Mouse (Mus musculus) hindbrain, embryonic 16.5 days (tissue): ENCODE measurements around the gene Tnfrsf11a. TPM values are rescaled to one million over a fixed set of nuclear protein-coding genes. Genes with fewer than 3 reads are reported as not detected.
"Not testable (repeated sequence)": the region's sequence is repeated elsewhere in the genome, so short reads cannot be mapped to it uniquely, and the experiment has no call there.

Source experiments
- ATAC-seq: fragments of 200-750 bp; cut with Nextera tagmentation; 2 replicates; pipeline ENCODE4 v1.8.0; 2017; ENCODE audit warnings: moderate TSS enrichment, moderate library complexity
- H3K27ac ChIP-seq: fragments of 300-500 bp; sonication (generic); 2 replicates; pipeline ENCODE4 v1.5.1; 2014; ENCODE audit warnings: low read depth, mild to moderate bottlenecking, control low read depth, low read length, moderate library complexity
- H3K27me3 ChIP-seq: fragments of 300-500 bp; sonication (generic); replicated peaks from 2 replicates; pipeline ENCODE4 v1.6.1; 2014; ENCODE audit warnings: low read length; ENCODE audit not compliant: control insufficient read depth, insufficient read depth
- H3K36me3 ChIP-seq: fragments of 300-500 bp; sonication (generic); 2 replicates; pipeline ENCODE4 v1.6.1; 2014; ENCODE audit warnings: mild to moderate bottlenecking, low read length, moderate library complexity, mixed read lengths; ENCODE audit not compliant: control insufficient read depth, insufficient read depth
- H3K4me1 ChIP-seq: fragments of 300-500 bp; sonication (generic); 2 replicates; pipeline ENCODE4 v1.6.1; 2014; ENCODE audit warnings: low read depth, low read length; ENCODE audit not compliant: control insufficient read depth, insufficient read depth
- H3K4me2 ChIP-seq: fragments of 300-500 bp; sonication (generic); 2 replicates; pipeline ENCODE4 v1.6.1; 2014; ENCODE audit warnings: mild to moderate bottlenecking, low read length, control low read depth, moderate library complexity
- H3K4me3 ChIP-seq: fragments of 300-500 bp; sonication (generic); 2 replicates; pipeline ENCODE4 v1.5.1; 2014; ENCODE audit warnings: mild to moderate bottlenecking, low read length, control low read depth, moderate library complexity
- H3K9ac ChIP-seq: fragments of 300-500 bp; sonication (generic); 2 replicates; pipeline ENCODE4 v1.6.1; 2014; ENCODE audit warnings: low read depth, mild to moderate bottlenecking, control low read depth, low read length, moderate library complexity
- H3K9me3 ChIP-seq: fragments of 300-500 bp; sonication (generic); 2 replicates; pipeline ENCODE4 v1.6.1; 2014; ENCODE audit warnings: mild to moderate bottlenecking, low read length, moderate library complexity; ENCODE audit not compliant: control insufficient read depth
- WGBS: fragments of 180-500 bp; shearing (Covaris S2); extraction: QIAGEN DNeasy Blood & Tissue Kit; methylation state at CpG from one replicate; pipeline ENCODE4 v1.1.7; 2014; 5-methylcytosine and 5-hydroxymethylcytosine counted together
- polyA plus RNA-seq: library from polyadenylated mRNA; unstranded; fragments of >200 nt; fragmentation: Nextera tagmentation; extraction: Ambion mirVana; gene quantifications from 2 replicates; pipeline ENCODE4 v1.2.1, GENCODE M21; 2015

Tnfrsf11a gene
- polyA plus RNA-seq, 1 experiment from 2014 or later, result 0.75 TPM

DNA sequence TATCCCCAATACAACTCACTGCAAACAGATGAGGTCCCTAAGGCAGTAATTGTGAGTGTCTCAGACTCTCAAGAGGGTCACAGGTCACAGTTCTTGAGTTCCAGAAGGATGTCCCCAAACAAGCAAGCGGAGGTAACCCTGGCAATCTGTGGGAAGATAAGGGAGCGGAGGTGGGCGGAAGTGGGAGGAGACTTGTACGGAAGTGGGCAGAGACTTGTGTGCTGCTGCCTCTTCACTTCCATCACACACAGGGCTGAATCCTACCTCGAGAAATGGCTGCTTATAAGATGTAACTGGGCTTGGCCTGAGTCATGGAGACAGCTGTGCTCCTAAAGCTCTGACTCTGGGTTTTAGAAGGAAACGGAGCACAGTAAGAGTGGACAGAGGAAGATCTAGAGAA is 22.4 kb downstream of the Tnfrsf11a start:
- Histone ChIP-seq H3K4me3 (no peak overlapping the region), H3K27ac (no peak overlapping the region), H3K9me3 (no peaks in the 10 kb centered on the region), H3K36me3 (no peaks in the 10 kb centered on the region), H3K9ac (no peak overlapping the region), H3K27me3 (no peaks in the 10 kb centered on the region), H3K4me2 (no peak overlapping the region), H3K4me1 (no peaks in the 10 kb centered on the region)
- no peak for ATAC-seq
- 75% methylated on average over 6 of the region's 6 CpGs for WGBS

DNA sequence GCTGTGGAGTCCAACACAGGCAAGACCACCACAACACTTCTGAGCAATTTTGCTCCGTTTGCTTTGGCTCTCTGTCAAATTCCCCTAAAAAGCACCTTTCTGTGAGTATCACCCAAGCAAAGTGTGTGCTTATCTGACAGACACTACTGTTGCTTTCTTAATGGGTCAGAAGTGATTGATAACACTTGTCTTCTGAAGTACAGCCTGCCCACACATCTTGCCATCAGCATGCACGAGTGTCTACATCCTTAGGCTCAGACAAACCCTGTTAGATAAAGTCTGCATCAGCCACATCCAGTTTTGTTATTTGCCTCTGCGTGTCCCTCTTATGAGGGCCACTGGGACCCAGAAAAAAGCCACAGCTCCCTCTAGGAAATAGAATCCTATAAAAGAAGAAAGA is 23.8 kb downstream of the Tnfrsf11a start:
- Histone ChIP-seq H3K4me1 (no peaks in the 10 kb centered on the region), H3K4me2 (no peak overlapping the region), H3K27me3 (no peaks in the 10 kb centered on the region), H3K36me3 (no peaks in the 10 kb centered on the region), H3K4me3 (no peak overlapping the region), H3K9me3 (no peaks in the 10 kb centered on the region), H3K9ac (no peak overlapping the region), H3K27ac (no peak overlapping the region)
- no peak for ATAC-seq
- WGBS, result 78% methylated on average over 3 of the region's 3 CpGs

DNA sequence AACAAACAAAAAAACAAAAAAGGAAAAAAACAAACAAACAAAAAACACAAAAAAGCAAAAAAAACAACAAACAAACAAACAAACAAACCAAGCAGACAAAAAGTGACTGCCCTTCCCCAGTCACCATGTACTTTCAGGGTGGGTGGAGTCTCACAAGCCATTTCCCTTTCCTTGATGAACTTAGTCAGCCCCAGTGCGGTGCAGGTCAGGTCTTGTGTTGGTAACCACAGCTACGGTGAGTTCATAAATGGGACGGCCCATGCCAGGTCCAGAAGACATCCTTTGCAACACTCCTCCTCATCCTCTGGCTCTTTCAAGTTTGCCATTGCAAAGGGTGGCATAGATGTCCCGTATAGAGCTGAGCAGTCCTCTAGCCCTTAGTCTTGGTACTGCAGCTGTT is 25.0 kb downstream of the Tnfrsf11a start:
- H3K4me3 ChIP-seq, result no peak overlapping the region
- H3K9me3 ChIP-seq, result no peaks in the 10 kb centered on the region
- H3K27me3 ChIP-seq, result no peaks in the 10 kb centered on the region
- no peak for ATAC-seq
- no peaks in the 10 kb centered on the region for H3K4me1 ChIP-seq
- H3K36me3 ChIP-seq, result no peaks in the 10 kb centered on the region
- H3K4me2 ChIP-seq, result no peak overlapping the region
- H3K9ac ChIP-seq, result no peak overlapping the region
- WGBS, result 97% methylated on average over 4 of the region's 4 CpGs
- H3K27ac ChIP-seq, result no peak overlapping the region

DNA sequence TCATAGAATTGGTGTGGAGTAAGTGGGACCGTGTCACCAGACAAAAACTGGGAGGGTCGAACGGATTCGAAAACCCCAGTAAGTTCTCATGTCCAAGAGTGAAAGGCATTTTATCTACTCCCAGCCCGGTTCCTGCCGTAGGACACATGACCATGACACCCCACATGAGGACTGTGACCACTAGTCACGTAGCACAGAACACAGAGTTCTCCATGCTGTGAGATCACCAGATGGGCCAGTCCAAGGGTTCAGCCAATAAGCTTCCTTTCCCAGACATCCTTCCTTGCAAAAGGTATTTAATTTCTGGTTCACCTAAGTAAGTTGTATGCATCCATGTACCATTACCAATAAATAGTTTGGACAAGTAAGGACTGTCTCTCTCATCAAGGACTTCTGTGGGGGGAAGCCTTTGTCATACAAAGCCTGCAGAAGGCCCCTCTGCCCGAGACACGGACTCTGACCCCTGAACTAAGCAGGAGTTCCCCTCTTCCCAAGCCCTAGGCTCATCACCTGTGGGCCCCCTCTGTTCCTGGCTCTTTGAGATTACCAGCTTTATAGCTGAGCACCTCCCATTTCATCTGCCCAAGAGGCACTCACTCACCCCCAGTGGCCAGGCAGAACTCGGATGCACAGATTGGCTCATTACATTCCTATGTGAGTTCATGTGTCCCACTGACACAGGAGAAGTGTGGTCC is 26.7 kb downstream of the Tnfrsf11a start:
- H3K4me2 ChIP-seq, result no peak overlapping the region
- no peaks in the 10 kb centered on the region for H3K36me3 ChIP-seq
- no peak for ATAC-seq
- H3K9ac ChIP-seq, result no peak overlapping the region
- 93% methylated on average over 10 of the region's 10 CpGs for WGBS
- no peaks in the 10 kb centered on the region for H3K27me3 ChIP-seq
- H3K27ac ChIP-seq, result no peak overlapping the region
- no peaks in the 10 kb centered on the region for H3K9me3 ChIP-seq
- no peaks in the 10 kb centered on the region for H3K4me1 ChIP-seq
- H3K4me3 ChIP-seq, result no peak overlapping the region

DNA sequence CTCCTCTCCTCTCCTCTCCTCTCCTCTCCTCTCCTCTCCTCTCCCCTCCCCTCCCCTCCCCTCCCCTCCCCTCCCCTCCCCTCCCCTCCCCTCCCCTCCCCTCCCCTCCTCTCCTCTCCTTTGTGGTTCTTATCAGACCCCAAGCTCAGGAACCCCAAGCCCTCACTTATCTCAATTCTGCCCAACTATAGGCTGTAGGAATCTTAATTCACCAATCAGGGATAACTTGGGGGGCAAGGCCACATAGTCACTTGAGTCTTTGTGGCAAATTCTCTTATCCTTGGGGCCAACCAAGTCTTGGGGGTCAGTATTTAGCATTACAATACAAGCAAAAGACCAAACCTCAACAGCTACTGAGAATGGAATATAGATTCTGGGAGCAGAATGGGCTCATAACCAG is 31.5 kb downstream of the Tnfrsf11a start:
- not testable (repeated sequence) for H3K4me2 ChIP-seq, H3K4me3 ChIP-seq, H3K36me3 ChIP-seq, ATAC-seq, H3K9ac ChIP-seq, H3K27ac ChIP-seq, H3K4me1 ChIP-seq, H3K27me3 ChIP-seq, H3K9me3 ChIP-seq

DNA sequence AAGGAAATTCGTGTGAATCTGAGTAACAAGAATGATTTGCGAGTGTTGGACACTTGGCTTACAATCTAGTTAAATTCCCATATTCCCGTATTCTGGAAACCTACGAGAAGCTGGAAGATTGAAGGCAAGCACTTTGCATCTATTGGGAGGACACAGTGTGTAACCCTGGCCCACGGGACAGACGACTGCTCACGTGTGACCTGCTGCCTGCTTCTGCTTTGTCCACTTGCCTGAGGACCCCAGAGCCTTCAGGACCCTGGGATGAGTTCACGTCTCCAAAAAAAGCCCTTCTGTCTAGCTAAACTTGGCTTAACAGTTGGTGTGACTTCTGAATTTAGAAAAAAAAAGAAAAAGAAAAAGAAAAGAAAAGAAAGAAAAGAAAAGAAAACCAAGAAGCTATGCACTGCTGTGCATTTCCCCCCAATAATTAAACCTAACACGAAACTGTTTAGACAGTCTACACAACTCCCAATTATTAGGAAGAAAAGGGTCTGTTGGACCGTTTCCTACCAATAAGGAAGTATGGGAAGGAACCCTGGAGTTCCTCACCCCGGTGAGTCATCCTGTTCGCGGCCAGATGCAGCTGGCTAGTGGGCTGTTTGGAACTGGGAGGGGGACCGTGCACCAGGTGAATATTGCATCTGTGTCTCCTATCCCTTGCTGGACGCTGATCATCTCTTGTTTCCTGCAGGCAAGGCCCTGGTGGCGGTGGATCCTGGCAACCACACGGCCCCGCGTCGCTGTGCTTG is 32.6 kb downstream of the Tnfrsf11a start:
- H3K4me1 ChIP-seq, result no peaks in the 10 kb centered on the region
- H3K4me3 ChIP-seq, result no peak overlapping the region
- H3K27ac ChIP-seq, result no peak overlapping the region
- H3K9me3 ChIP-seq, result no peaks in the 10 kb centered on the region
- no peak overlapping the region for H3K4me2 ChIP-seq
- ATAC-seq, result no peak
- no peak overlapping the region for H3K9ac ChIP-seq
- no peaks in the 10 kb centered on the region for H3K27me3 ChIP-seq
- 74% methylated on average over 20 of the region's 20 CpGs for WGBS
- H3K36me3 ChIP-seq, result no peaks in the 10 kb centered on the region

DNA sequence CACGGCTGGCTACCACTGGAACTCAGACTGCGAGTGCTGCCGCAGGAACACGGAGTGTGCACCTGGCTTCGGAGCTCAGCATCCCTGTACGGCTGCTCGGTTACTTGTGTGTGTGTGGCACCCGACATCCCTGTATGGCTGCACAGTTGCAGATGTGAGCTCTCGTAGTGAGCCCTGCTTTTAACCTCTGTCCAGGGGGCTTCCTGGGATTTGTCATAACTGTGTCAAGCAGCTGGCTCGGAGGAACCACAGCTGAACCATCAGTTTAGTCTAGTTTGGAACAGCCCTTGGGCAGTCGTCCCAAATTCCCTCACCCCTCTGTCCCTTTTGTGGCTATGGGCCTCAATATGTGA is 33.2 kb downstream of the Tnfrsf11a start:
- Histone ChIP-seq H3K27me3 (no peaks in the 10 kb centered on the region), H3K4me1 (no peaks in the 10 kb centered on the region), H3K9me3 (no peaks in the 10 kb centered on the region), H3K9ac (no peak overlapping the region), H3K4me2 (no peak overlapping the region), H3K4me3 (no peak overlapping the region), H3K27ac (no peak overlapping the region), H3K36me3 (no peaks in the 10 kb centered on the region)
- ATAC-seq, result peak; percentile 52; the same call in 1 of the 2 replicates
- WGBS, result 65% methylated on average over 11 of the region's 11 CpGs

DNA sequence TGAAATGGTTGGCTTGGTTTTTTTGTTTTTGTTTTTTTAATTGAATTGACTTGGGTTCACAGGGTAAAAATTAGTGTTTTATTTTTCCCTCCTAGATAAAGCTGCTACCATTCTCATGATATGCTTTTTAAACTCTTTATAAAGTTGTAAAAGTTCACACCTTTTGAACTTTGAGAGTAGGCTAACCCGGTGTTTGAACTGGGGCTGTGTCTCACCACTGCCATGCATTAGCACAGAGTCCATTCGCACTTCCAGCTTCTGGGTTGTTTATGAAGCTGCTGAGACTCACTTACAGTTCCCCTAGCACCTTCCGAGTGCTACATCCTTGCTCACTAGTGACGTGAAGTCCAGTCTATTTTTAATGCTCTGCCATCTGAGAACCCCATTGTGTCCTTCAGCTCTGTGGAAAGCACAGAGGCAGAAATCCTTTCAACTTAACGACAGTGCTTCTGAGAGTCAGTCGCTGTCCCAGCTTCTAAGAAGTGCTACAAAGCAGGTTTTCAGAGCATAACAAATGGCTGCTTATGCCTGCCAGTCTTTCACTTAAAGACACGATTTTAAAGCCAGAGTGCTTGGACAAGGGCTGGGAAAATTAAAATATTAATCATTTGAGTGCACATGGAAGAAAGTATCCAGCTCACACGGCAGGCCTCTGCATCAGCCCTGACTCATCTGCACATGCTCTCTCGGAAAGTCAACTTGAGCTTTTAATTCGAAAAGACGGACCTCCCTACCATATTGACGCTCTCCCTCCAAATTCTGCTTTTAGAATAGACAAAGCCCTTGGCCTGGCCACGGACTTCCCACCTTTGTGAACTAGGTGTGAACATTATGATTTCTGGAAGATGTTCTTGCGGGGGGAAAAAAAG is 34.1 kb downstream of the Tnfrsf11a start:
- Histone ChIP-seq H3K27me3 (no peaks in the 10 kb centered on the region), H3K36me3 (no peaks in the 10 kb centered on the region), H3K4me2 (no peak overlapping the region), H3K9ac (no peak overlapping the region), H3K4me1 (no peaks in the 10 kb centered on the region), H3K27ac (no peak overlapping the region), H3K9me3 (no peaks in the 10 kb centered on the region), H3K4me3 (no peak overlapping the region)
- WGBS, result 50% methylated on average over 14 of the region's 14 CpGs
- no peak for ATAC-seq

DNA sequence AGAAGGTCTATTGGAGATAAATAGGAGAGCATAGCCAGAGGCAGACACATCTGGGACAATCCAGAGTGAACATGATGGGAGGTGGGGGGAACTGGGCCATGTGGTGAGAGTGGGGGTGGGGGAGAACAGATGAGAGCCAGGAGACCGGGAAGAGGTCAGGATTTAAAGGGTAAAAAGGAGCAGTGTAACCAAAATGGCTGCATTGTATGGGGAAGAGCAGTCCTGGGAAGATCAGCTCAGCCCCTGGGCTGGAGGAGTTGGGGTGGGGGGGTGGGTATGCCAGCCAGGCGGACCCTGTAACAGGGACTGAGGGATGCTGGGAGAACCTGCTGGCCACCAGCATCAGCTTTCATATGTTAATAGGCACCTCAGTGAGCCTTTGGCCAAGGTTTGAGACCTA is 34.8 kb downstream of the Tnfrsf11a start:
- WGBS, result 44% methylated on average over 2 of the region's 2 CpGs
- H3K9me3 ChIP-seq, result no peaks in the 10 kb centered on the region
- no peak for ATAC-seq
- no peaks in the 10 kb centered on the region for H3K27me3 ChIP-seq
- no peak overlapping the region for H3K9ac ChIP-seq
- H3K4me2 ChIP-seq, result no peak overlapping the region
- no peaks in the 10 kb centered on the region for H3K36me3 ChIP-seq
- H3K4me3 ChIP-seq, result no peak overlapping the region
- H3K4me1 ChIP-seq, result no peaks in the 10 kb centered on the region
- H3K27ac ChIP-seq, result no peak overlapping the region
